Mouse (Mus musculus): Measurements from ENCODE around the gene Glmp.
"Not testable (repeated sequence)": the region's sequence is repeated elsewhere in the genome, so short reads cannot be mapped to it uniquely, and the experiment has no call there.

Glmp gene

DNA sequence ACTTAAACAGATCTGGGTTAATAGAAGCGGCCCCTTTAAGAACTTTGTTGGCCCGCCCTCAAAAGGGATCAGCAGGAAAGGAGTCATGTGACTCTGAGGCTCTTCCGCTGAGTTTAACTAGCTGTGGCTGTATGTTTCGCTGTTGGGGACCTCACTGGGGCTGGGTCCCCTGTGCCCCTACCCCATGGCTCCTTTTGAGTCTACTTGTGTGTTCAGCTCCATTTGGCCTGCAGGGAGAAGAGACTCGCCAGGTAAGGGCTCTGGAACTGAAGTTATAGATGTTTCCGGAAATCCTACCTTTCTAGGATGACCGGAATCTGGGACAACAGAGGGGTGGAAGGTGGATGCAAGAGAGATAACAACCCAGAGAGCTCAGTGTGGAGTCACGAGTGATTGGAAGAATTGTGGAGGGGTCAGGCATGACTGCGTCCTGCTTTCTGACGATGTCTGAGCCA lies at the start of gene Glmp:
TSS of gene Glmp (plus strand) at position 73 of the 455 bp plus-strand sequence.
- DNase-seq (ENCODE audit: low spot score): peak; percentile 66

DNA sequence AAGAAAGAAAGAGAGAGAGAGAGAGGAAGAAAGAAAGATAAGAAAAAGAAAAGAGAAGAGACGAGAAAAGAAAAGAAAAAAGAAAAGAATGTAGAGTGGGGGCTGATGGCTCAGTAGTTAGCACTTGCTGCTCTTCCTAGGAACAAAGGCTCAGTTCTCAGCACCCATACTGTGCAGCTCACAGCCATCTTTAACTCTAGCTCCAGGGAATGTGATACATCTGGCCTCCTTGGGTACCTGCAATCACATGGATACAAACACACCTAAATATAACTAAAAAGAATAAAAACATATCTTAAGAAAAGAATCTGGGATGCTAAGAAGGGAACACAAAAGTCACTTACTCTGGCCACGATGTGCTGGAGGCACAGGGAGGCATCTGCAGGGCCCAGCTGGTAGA lies 48.7 kb upstream of the Glmp start:
- DNase-seq (ENCODE audit: low spot score): no peak

DNA sequence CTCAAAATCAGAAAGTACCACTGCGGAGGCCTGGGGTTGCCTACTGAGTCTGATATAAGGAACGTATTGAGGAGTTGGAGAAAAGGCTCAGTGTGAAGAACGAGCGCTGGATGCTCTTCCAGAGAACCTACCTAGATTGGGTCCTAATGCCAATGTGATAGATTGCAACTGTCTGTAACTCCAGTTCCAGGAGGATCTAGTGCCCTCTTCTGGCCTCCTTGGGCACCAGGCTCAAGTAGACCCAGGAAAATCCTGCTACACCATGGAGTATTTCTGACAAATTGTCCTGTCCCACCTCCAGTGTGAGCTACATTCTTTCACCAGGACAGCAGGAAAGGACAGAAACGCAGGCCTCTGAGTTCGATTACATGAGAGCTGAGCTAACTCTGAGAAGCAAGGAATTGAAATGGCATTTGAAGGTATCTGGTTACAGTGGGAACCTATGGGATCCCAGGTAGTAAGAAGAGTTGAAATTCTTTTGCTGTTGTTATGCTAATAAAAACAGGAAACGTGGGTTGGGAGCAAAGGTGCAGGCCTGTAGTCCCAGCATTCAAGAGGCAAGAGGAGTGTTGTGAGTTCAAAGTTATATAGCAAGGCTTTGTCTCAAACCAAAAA lies 48.2 kb upstream of the Glmp start:
- DNase-seq (ENCODE audit: low spot score): peak; percentile 30

DNA sequence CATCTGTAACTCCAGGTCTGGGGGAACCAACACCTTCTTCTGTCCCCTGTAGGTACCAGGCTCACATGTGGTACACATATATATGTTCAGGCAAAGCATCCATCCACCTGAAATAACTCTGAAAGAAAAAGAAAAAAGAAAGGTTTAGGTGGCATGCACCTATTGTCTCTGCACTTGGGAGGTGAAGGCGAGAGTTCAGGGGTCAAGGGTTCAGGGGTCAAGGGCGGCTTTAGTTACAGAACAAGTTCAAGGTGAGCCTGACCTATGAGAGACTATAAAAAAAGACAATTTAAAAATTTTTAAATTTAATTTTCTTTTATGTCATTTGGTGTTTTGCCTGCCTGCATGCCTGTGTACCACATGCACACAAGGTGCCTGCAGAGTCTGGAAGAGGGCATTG lies 44.8 kb upstream of the Glmp start:
- no peak for DNase-seq (ENCODE audit: low spot score)

DNA sequence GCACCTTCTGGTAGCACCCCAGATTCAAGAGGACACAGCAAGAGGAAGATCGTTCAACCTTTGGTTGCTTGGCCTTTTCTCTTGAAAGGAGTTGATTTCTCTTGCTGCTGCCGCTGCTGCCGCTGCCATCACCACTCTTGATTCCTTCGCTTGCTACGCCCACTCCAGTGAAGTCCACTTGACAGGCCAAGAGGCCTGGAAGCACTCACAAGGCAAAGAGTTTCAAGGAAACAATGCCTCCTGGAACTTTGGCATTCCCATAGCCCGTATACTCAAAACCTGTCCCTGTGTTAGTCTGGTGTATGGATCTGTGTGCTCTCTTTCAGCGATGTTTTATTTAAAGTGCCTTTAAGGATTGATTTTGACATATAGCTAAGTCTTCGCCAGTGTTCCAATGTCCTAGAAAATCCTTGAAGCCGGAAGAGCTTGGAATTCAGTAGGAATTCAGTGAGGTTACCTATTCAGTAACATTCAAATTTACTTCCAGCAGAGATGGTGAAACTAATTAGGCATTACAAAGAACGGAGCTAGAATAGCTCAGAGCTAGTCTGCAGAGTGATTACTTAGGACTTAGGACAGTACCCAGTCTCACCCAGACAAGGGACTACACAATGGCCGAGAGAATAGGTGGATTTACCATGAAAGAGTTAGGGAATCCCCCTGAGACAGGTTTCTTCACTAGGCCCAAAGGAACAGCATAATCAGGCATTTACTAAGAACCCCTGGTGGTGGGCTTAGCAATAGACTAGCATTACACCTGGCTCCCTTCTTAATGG lies 43.5 kb upstream of the Glmp start:
- DNase-seq (ENCODE audit: low spot score): peak; percentile 79

DNA sequence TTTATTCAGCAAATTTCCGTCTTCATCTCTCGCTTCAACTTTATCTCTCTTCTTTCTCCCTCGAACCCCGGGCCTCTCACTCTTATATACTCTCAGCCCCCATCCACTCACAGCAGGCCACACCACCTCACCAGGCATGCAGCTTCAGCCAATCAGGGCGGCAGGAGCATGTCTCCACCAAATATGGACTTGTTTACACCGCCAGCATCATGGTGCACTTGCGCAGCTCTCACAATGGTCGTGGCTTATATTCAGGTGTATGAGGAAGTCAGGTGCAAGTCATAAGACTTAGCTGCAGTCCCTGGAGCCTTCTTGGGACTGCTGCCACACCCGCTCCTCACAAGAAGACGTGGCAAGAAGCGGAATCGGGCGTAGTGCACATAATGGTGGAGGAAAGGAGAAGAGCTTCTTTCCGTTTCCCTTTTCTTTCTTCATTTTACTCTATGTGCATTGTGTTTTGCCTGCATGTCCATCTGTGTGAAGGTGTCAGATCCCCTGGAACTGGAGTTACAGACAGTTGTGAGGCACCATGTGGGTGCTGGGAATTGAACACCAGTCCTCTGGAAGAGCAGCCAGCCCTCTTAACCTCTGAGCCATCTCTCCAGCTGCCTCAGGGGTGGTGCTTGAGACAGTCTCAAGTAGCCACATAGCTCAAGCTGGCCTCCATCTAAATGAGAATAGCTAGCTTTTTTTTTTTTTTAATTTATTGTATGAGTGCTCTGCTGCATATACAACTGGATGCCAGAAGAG lies 39.8 kb upstream of the Glmp start:
- not testable (repeated sequence) for DNase-seq (ENCODE audit: low spot score)

DNA sequence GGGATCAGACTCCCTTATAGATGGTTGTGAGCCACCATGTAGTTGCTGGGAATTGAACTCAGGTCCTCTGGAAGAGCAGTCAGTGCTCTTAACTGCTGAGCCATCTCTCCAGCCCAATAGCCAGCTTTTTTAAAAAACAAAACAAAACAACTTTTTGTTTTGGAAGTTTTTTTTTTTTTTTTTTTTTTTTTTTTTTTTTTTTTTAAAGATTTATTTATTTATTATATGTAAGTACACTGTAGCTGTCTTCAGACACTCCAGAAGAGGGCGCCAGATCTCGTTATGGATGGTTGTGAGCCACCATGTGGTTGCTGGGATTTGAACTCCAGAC lies 39.3 kb upstream of the Glmp start:
- not testable (repeated sequence) for DNase-seq (ENCODE audit: low spot score)

DNA sequence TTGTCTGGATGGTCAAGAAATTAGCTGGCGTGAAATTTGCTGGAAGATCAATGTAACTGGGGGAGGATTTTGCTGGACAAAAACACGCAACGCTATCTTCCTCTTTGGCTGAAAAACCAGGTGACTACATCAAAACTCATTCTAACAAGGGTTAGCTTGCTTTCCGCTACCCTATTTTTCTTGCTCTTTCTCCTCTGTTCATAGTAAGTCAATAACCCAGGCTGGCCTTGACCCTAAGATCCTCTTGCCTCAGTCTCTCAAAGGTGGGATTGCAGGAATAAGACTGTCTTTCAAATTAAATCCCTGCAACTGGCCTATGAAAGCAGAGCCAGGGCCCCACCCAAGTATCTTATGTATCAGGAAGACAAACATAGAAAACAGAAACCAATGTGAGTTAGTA lies 37.7 kb upstream of the Glmp start, which contains the start of gene Gm38392:
TSS of gene Gm38392 (minus strand) at position 101 of the 400 bp plus-strand sequence.
- DNase-seq (ENCODE audit: low spot score): no peak

DNA sequence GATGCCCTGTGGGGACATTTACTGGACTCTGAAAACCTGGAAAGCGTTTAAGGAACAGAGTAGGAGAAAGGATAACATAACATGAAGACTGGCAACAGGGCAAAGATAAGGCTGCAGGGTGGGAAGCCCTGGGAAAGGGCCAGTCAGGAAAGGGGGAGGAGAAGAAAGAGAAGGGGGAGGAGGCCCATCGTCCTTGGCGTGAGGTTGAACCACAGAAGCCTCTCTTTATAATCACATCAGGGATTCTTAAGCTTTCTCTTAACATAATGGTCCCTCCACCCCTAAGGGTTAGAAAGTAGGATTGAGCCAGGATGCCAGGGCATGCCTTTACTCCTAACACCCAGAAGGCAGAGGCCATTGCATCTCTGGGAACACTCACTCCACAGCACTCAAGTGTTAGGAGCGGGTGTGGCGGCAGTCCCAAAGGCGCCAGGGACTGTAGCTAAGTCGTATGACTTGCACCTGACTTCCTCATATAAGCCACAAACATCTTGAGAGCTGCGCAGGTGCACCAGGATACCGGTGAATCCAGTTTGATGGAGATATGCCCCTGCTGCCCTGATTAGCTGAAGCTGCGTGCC lies 36.6 kb upstream of the Glmp start:
- peak; percentile 69 for DNase-seq (ENCODE audit: low spot score)

DNA sequence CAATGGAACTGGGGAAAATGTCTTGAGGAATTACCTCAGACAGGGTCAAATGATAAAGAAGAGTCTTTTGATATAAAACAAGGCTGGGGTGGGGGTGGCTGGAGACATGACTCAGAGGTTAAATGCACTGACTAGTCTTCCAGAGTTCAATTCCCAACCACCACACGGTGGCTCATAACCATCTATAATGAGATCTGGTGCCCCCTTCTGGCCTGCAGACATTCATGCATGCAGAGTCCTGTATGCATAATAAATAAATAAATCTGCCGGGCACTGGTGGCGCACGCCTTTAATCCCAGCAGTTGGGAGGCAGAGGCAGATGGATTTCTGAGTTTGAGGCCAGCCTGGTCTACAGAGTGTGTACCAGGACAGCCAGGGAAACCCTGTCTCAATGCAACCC lies 32.9 kb upstream of the Glmp start:
- peak; percentile 38 for DNase-seq (ENCODE audit: low spot score)

DNA sequence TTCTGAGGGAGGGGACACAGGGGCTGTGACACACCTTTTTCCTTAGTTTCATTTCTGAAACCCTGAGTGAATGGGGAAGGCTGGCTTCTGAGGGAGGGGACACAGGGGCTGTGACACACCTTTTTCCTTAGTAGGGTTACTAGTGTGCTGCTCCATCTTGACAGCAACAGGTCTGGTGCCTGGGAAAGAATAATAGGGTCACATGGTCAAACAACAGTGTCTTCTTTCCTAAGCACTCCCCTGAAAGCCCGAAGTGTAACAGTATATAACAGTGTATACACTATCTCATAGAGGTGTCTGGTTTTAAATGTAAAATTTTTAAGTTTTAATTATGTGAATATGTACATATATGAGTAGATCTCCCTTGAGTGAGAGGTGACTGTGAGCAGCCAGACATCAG lies 29.6 kb upstream of the Glmp start:
- DNase-seq (ENCODE audit: low spot score): not testable (repeated sequence)

DNA sequence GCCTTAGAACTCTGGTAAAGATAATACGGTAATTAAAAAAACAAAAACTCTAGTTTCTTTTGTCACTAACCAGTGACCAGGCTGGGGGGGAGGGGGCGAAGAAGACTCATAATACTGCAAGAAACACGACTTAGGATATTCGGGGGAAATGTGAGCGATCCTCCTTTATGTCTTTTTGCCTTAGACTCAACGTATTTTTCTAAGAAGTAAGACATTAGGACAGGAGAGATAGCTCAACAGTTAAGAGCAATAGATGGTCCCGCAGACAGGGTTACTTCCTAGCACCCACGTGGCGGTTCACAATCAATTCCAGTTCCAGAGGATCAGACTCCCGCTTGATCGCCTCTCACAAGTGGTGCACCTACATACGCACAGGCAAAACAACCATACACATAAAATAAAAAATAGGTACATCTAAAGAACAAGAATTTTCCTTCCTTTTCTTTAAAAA lies 28.7 kb upstream of the Glmp start:
- no peak for DNase-seq (ENCODE audit: low spot score)

DNA sequence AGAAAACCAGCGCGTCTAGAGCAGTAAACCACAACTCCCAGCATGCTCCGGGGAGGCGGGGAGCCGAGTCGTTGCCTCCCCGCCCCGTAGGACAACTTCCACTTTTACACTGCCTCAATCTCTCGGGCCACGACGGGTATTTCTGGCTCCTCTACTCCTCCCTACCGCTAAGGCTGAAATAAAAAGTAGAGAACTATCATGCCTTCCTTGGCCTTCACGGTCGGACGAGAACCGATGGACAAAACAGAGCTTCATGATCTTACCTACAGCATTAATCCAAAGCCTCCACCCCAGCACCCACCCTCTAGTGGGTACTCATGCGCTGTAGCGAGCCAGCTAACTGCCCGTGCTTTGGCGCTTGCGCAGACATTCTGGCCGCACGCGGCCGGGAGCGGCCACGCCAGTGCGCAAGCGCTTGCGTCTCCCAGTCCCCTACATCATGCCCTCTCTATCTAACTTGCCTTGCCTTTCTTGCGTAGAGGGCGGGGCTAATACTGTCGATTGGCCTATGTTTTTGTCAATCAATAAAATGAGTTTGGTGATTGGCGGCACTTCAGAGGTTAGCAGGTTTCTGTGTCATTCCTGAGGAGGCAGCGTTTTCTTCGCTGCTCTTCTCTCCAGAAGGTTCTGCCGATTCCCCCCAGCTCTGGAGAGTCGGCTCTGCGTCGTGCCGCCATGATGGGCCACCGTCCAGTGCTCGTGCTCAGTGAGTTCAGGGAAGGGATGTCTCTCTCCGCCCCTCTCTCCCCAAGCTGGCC lies 28.1 kb upstream of the Glmp start, which contains the start of the genes Tsacc and Cct3:
TSS of gene Tsacc (minus strand) at position 439 of the 758 bp plus-strand sequence.
TSS of gene Cct3 (plus strand) at position 556 of the 758 bp plus-strand sequence.
- peak; percentile 98 for DNase-seq (ENCODE audit: low spot score)

DNA sequence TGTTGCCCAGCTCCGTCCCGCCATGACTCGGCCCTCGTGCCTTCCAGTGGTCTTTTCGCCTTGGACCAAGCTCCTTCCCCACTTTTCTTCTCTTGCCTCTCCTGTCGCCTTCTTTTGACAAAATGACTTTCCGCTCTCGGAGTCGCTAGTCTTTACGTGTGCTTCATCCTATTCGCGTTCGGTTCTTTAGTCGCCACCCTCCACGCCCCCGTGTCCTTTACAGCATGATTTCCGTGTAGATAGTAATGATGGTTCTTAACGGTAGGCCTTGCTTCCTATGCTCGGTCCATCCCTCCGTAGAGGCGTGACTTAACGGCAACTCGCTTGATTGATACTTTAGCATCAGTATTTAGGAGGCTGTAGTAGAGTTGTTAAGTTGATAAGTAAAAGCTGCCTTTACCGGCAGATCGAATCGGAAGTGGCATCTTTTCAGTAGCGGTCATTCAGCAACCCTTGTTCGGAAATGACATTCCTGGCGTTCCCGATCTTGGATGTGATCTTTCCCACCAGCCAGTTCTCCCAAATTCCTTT lies 27.4 kb upstream of the Glmp start:
- DNase-seq (ENCODE audit: low spot score): no peak

DNA sequence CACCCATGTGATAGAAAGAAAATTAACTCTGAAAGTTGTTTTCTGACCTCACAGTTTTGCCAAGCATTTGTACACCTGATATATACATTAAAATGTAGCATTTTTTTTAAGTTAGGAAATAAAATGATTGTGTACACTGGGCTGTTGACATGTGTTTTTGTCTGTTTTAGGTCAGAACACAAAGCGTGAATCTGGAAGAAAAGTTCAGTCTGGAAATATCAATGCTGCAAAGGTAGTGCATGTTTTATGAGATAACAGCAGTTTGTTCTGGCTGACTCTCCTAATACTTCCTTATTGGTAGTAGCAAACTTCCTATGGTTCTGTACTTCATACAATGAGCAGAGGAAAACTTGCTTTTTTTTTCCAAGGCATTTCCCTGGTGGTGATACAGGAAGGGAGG lies 25.7 kb upstream of the Glmp start:
- DNase-seq (ENCODE audit: low spot score): no peak

DNA sequence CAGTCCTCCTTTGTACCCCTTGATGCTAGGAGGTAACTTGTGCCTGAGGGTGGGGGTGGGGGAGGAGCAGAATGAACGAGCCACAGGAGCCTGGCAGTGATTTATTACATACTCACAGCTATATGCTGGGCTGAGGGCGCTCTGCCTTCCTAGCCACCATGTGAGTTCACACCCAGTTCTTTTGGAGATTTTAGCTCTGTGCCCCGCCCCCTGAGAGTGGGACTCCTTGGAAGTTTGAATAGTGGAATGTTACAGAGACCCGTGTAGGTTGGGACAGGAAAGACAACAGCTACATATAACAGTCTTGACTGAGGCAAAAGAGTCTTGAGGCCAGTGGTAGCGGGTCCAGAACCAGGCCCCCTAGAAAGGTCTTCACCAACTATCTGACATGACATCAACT lies 4.1 kb downstream of the Glmp start:
- no peak for DNase-seq (ENCODE audit: low spot score)

DNA sequence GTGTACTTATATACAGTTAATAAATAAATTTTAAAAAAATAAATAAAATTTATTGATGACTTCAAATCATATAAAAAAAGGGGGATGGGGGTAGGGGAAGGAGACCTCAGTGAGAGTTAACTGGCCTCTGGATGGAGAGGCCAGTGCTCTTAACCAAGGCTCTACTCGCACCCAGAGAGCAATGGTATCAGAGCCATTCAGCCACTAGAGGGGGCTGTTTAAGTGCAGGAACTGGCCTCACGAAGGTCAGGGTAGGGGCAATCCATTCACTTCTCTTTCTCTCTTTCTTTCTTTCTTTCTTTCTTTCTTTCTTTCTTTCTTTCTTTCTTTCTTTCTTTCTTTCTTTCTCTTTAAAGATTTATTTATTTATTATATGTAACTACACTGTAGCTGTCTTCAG lies 6.5 kb downstream of the Glmp start:
- DNase-seq (ENCODE audit: low spot score): peak; percentile 56

DNA sequence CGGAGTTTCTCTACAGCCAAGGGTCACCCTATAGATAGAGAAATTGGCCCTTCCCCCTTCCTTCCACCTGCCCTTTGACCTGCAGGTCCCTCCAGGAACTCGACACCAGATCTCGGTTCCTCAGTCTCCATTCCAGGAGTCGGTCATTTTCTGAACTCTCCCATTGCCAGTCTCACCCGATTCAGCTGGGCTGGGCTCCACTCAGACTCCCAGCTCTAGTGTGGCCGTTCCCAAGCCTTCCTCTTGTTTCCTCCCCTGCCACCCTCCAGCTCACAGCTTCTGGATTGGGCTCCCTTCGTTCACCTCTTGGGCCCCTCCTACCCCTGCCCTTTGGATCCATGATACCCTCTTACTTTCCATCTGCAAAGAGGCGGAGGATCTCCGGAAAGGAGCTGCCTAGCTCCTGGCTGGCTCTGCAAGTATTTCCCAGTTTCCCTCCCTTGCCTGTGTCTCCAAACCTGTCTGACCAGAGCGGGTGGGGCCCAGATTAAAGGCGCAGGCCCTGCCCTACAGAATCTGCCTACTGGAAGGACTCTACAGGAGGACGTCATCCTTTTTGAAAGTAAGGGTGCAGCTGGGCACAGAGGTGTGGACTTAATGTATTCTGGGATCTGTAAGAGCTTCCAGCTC lies 9.3 kb downstream of the Glmp start:
- peak; percentile 52 for DNase-seq (ENCODE audit: low spot score)

DNA sequence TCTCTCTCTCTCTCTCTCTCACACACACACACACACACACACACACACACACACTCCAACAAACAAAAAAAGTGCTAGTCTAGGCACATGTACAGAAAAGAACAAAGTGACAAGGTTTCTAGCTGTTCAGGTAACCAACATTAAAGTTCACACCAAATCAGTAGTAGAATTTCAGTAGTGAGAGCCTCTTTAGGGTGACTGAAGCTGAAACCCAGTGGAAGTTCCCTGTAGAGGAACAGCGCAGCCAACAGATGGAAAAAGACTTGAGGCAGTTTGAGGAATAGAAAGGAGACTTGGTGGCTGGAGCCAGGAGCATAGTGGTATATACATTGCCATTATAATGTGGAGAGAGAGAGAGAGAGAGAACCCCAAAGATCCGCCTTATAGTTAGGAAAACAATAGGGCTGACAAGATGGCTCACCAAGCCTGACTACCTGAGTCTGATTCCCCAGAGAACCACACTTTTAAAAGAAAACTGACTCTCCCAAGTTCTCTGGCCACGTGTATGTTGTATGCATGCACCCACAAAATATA lies 10.1 kb downstream of the Glmp start:
- DNase-seq (ENCODE audit: low spot score): no peak

DNA sequence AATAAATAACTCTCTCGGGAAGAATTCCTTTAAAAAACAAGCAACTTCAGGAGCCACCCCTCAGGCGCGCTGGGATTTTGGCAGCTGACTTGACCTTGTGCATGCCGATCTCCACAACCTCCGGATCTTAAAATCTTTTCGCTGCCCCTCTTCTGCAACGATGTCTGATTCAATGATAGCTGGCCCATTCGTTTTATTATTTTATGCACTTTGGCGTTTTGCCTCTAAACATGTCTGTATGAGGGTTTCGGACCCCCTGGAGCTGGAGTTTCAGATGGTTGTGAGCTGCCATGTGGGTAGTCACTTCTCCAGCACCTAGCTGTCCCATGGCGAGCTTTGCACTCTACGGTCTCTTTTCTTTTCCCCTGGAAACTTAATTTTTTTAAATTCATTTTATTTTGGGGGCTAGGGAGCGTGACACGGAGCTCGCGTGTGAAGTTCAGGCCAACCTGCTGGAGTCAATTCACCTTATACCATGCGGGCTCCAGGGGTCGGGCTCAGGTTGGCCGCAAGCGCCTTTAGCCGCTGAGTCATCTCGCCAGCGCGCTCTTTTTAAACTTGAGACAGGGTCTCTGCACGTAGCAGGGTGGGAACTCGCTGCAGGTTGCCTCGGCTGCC lies 10.7 kb downstream of the Glmp start:
- DNase-seq (ENCODE audit: low spot score): no peak

All from lung, postnatal 25 days (tissue).